In the genomic region with DNA sequence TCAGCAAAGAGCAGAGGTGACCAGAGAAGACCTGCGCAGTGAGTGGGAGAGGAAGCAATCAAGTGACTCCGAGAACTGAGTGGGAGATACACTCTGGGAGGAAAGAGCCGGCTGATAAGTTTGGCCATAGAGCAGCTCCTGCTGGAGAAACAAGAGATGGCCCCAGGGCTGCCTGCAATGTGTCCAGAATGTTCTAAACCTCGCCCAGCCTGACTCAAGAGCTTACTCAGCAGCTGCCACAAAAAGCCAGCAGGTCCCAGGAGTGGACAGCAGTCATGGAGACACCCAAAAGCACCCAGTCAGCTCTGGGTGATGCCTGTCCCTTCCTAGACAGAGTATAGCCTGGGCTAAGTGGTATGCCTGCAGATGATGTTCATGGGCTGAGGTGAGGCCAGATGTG, we compare ENCODE assay signal across 24 mouse cellular contexts. TPM values are rescaled to one million over a fixed set of nuclear protein-coding genes. Genes with fewer than 3 reads are reported as not detected.
DNase-seq lines count a peak whose midpoint lies in the region; ATAC-seq and TF ChIP-seq lines count a peak whose summit lies in the region.
"Had no signal": no experiment of that assay in that cellular context is flagged by ENCODE, and none has a peak within 500 bp of the region (broad histone marks: within the 10 kb centered on the region; RNA-seq: fewer than 3 reads in every experiment).

No protein-coding gene starts in this region.

- H3K9me3 ChIP-seq in forebrain, embryonic 10.5 days: peaks cover 6% of the 10 kb centered on the region; the same call in 1 of the 2 replicates
- no peaks in the 10 kb centered on the region for H3K9me3 ChIP-seq in forebrain, embryonic 15.5 days
- H3K9me3 ChIP-seq in intestine, postnatal 0 days (ENCODE audit: control insufficient read depth): no peaks in the 10 kb centered on the region
- no peaks in the 10 kb centered on the region; the same call in 1 of the 2 replicates for H3K9me3 ChIP-seq in intestine, embryonic 15.5 days
- H3K9me3 ChIP-seq: embryonic facial prominence, embryonic 15.5 days; forebrain, embryonic 13.5 days; heart, embryonic 13.5 days; hindbrain, embryonic 12.5 days; limb, embryonic 15.5 days; liver, embryonic 15.5 days had no signal

- H3K9ac ChIP-seq in forebrain, embryonic 15.5 days (replicated peaks): no peak overlapping the region
- no peak overlapping the region for H3K9ac ChIP-seq in intestine, postnatal 0 days (ENCODE audit: low read depth, low read length)
- no peak overlapping the region for H3K9ac ChIP-seq in intestine, embryonic 15.5 days
- H3K9ac ChIP-seq: embryonic facial prominence, embryonic 15.5 days; forebrain, embryonic 13.5 days; heart, embryonic 13.5 days; hindbrain, embryonic 12.5 days; limb, embryonic 15.5 days; liver, embryonic 15.5 days; lung, embryonic 14.5 days had no signal

- peak overlapping the region; percentile 66 for H3K27ac ChIP-seq in forebrain, embryonic 10.5 days
- H3K27ac ChIP-seq in forebrain, embryonic 15.5 days (replicated peaks): no peak overlapping the region
- H3K27ac ChIP-seq in intestine, postnatal 0 days (ENCODE audit: low read depth, low read length): no peak overlapping the region
- no peak overlapping the region for H3K27ac ChIP-seq in intestine, embryonic 15.5 days
- peak overlapping the region; percentile 58 for H3K27ac ChIP-seq in olfactory bulb, adult 2 months (ENCODE audit: insufficient read depth, low read depth, low read length)
- H3K27ac ChIP-seq: embryonic facial prominence, embryonic 15.5 days; heart, embryonic 13.5 days; hindbrain, embryonic 12.5 days; limb, embryonic 15.5 days; liver, embryonic 15.5 days had no signal

- H3K36me3 ChIP-seq in forebrain, embryonic 10.5 days (replicated peaks): peaks cover 23% of the 10 kb centered on the region
- no peaks in the 10 kb centered on the region for H3K36me3 ChIP-seq in forebrain, embryonic 15.5 days
- no peaks in the 10 kb centered on the region; the same call in 1 of the 2 replicates for H3K36me3 ChIP-seq in intestine, postnatal 0 days (ENCODE audit: control insufficient read depth, insufficient read depth)
- no peaks in the 10 kb centered on the region for H3K36me3 ChIP-seq in intestine, embryonic 15.5 days
- H3K36me3 ChIP-seq: liver, embryonic 15.5 days had no signal

- peaks cover 52% of the 10 kb centered on the region for H3K4me1 ChIP-seq in forebrain, embryonic 10.5 days
- H3K4me1 ChIP-seq in forebrain, embryonic 15.5 days: peaks cover 43% of the 10 kb centered on the region
- H3K4me1 ChIP-seq in intestine, postnatal 0 days (replicated peaks; ENCODE audit: control insufficient read depth, insufficient read depth, low read length): no peaks in the 10 kb centered on the region
- 0 out of 2 replicates have a peak, but pooled peaks cover 3% of the 10 kb centered on the region for H3K4me1 ChIP-seq in intestine, embryonic 15.5 days (replicated peaks)
- H3K4me1 ChIP-seq in olfactory bulb, adult 2 months (ENCODE audit: control insufficient read depth, insufficient read depth, low read length): peaks cover 49% of the 10 kb centered on the region
- H3K4me1 ChIP-seq: liver, embryonic 15.5 days had no signal

- TF ChIP-seq CTCF in intestine, postnatal 0 days (IDR thresholded peaks at IDR 0.05; ENCODE audit: low read depth): 0 out of 2 replicates have a peak, but pooled peaks have one; percentile 16
- TF ChIP-seq CTCF in olfactory bulb, adult 2 months (IDR thresholded peaks at IDR 0.05; ENCODE audit: insufficient read depth, low read depth, low read length): no peak

- 89% methylated on average over 4 of the region's 4 CpGs for WGBS in forebrain, embryonic 10.5 days
- WGBS in forebrain, embryonic 15.5 days: 99% methylated on average over 4 of the region's 4 CpGs
- 85% methylated on average over 4 of the region's 4 CpGs for WGBS in intestine, postnatal 0 days
- WGBS in intestine, embryonic 15.5 days: 80% methylated on average over 4 of the region's 4 CpGs
- WGBS in olfactory bulb, adult 2 months: 73% methylated on average over 4 of the region's 4 CpGs

- no peaks in the 10 kb centered on the region for H3K27me3 ChIP-seq in forebrain, embryonic 10.5 days (ENCODE audit: poor library complexity, severe bottlenecking)
- H3K27me3 ChIP-seq in forebrain, embryonic 15.5 days: no peaks in the 10 kb centered on the region
- no peaks in the 10 kb centered on the region for H3K27me3 ChIP-seq in intestine, postnatal 0 days (replicated peaks; ENCODE audit: control insufficient read depth, insufficient read depth, low read length)
- no peaks in the 10 kb centered on the region for H3K27me3 ChIP-seq in intestine, embryonic 15.5 days (replicated peaks)
- H3K27me3 ChIP-seq: embryonic facial prominence, embryonic 15.5 days; forebrain, embryonic 13.5 days; heart, embryonic 13.5 days; hindbrain, embryonic 12.5 days; limb, embryonic 15.5 days; liver, embryonic 15.5 days had no signal

- H3K4me2 ChIP-seq in forebrain, embryonic 15.5 days (replicated peaks): no peak overlapping the region
- no peak overlapping the region for H3K4me2 ChIP-seq in intestine, postnatal 0 days (replicated peaks; ENCODE audit: low read depth)
- no peak overlapping the region for H3K4me2 ChIP-seq in intestine, embryonic 15.5 days (replicated peaks)
- H3K4me2 ChIP-seq: embryonic facial prominence, embryonic 15.5 days; forebrain, embryonic 13.5 days; heart, embryonic 13.5 days; hindbrain, embryonic 12.5 days; limb, embryonic 15.5 days; liver, embryonic 15.5 days; lung, embryonic 14.5 days had no signal

- no peak for TF ChIP-seq POLR2A in olfactory bulb, adult 2 months (IDR thresholded peaks at IDR 0.05; ENCODE audit: insufficient read depth, low read depth, low read length)

- ATAC-seq in forebrain, embryonic 15.5 days (replicated peaks): no peak
- no peak for ATAC-seq in intestine, postnatal 0 days
- ATAC-seq in intestine, embryonic 15.5 days: no peak
- ATAC-seq: forebrain, embryonic 13.5 days had no signal

- no peak for DNase-seq in forebrain, embryonic 10.5 days (ENCODE audit: extremely low spot score, low spot score)
- peak; percentile 25 for DNase-seq in NIH3T3 (ENCODE audit: low read depth)
- DNase-seq in B cell, adult 2 months: no peak
- no peak for DNase-seq in urinary bladder, postnatal 10 days (ENCODE audit: low spot score)
- DNase-seq: adrenal gland, postnatal 25 days; cerebellum, adult 11-12 months; cerebellum, adult 9-11 months; heart, postnatal 14 days; kidney, adult 2 months; kidney, postnatal 10 days; left cerebral cortex, postnatal 4 days; lung, embryonic 14.5 days; lung, postnatal 14 days; midbrain, embryonic 14.5 days had no signal

- no peak overlapping the region for H3K4me3 ChIP-seq in forebrain, embryonic 10.5 days
- H3K4me3 ChIP-seq in forebrain, embryonic 15.5 days: no peak overlapping the region
- no peak overlapping the region for H3K4me3 ChIP-seq in intestine, postnatal 0 days (ENCODE audit: low read depth, low read length)
- H3K4me3 ChIP-seq in intestine, embryonic 15.5 days (replicated peaks): no peak overlapping the region
- no peak overlapping the region for H3K4me3 ChIP-seq in olfactory bulb, adult 2 months (ENCODE audit: insufficient read depth, low read depth, low read length)
- H3K4me3 ChIP-seq: embryonic facial prominence, embryonic 15.5 days; forebrain, embryonic 13.5 days; heart, embryonic 13.5 days; hindbrain, embryonic 12.5 days; limb, embryonic 15.5 days; liver, embryonic 15.5 days had no signal

RNA-seq across cellular contexts. Expression of gene Lmf1, which starts 44.6 kb away (rescaled TPM):
- polyA plus RNA-seq in forebrain, embryonic 10.5 days (2016; fragmentation: Nextera tagmentation; extraction: Ambion mirVana): 22.0 and 24.0 TPM in 2 replicates
- polyA plus RNA-seq in forebrain, embryonic 15.5 days (2015; fragmentation: Nextera tagmentation; extraction: Ambion mirVana): 17.0 and 18.1 TPM in 2 replicates
- polyA plus RNA-seq in intestine, postnatal 0 days (2015; fragmentation: Nextera tagmentation; extraction: Ambion mirVana): 16.1 and 16.5 TPM in 2 replicates
- 33.0 and 35.9 TPM in 2 replicates for polyA plus RNA-seq in intestine, embryonic 15.5 days (2015; fragmentation: Nextera tagmentation; extraction: Ambion mirVana)
- polyA plus RNA-seq in olfactory bulb, adult 2 months (2012; ENCODE audit: insufficient read depth, insufficient read length, low replicate concordance, missing spikeins): not detected in 2 replicates

RNA-seq across cellular contexts. Expression of gene Sox8, which starts 53.0 kb away (rescaled TPM):
- polyA plus RNA-seq in forebrain, embryonic 10.5 days (2016; fragmentation: Nextera tagmentation; extraction: Ambion mirVana): 10.9 and 12.1 TPM in 2 replicates
- polyA plus RNA-seq in forebrain, embryonic 15.5 days (2015; fragmentation: Nextera tagmentation; extraction: Ambion mirVana): 24.0 and 26.9 TPM in 2 replicates
- 1.7 and 2.5 TPM in 2 replicates for polyA plus RNA-seq in intestine, postnatal 0 days (2015; fragmentation: Nextera tagmentation; extraction: Ambion mirVana)
- polyA plus RNA-seq in intestine, embryonic 15.5 days (2015; fragmentation: Nextera tagmentation; extraction: Ambion mirVana): 5.8 and 6.1 TPM in 2 replicates
- polyA plus RNA-seq in olfactory bulb, adult 2 months (2012; ENCODE audit: insufficient read depth, insufficient read length, low replicate concordance, missing spikeins): not detected in 2 replicates

Comparison
In these comparisons a context has a peak if more than half of its experiments do, and no peak if none do; other contexts are left out.
1. H3K27ac ChIP-seq: peak in forebrain, embryonic 10.5 days (single experiment) and olfactory bulb, adult 2 months (single experiment); none in forebrain, embryonic 15.5 days (single experiment), intestine, postnatal 0 days (single experiment) and intestine, embryonic 15.5 days (single experiment).